Mouse (Mus musculus): ENCODE measurements around the gene Nr2f2. TPM values are rescaled to one million over a fixed set of nuclear protein-coding genes. Genes with fewer than 3 reads are reported as not detected.
A peak's percentile ranks its signal among the peaks of the same experiment; 100 is the strongest.

Gene Nr2f2
- total RNA-seq, 2 experiments from 2014 or later = 24.8 to 41.3 TPM

DNA sequence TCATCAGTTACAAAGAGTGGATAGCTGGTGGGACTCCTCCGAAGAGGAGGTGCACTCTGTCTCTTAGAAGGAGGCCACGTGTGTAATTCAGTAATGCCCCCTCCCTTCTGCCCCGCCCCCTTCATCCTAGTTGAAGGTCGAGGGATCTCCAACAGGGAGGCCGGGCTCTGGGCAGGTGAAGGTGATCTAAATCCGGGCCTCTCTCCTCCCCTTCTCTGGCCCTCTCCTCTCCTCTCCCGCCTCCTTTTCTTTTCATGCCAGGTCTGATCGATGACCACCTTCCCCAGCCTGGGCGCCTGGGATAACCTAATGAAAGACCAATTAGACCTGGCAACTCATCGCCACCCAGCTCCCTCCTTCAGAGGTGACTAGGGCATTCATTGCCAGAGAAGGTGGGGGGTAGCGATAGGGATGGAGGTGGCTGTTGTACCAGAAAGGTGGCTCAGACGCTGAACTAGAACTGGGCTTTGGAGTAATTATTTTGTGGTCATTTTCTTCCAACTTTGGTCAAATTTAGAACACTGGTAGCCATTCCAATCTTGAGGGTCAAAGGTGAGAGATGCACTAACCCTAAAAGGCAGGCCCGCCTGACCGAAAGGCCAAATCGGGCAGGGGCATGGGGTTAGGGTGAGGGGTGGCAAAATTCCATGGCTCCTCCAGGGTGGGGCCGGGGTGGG is 1.2 kb upstream of the Nr2f2 start:
- intact Hi-C loops (cut with DNase I) = loop anchor here (5.0 to 10.0 kb wide), 2 partner anchors 35 to 1017 kb away; no protein-coding TSS in a partner anchor
- DNase-seq (ENCODE audit: low spot score in 2 of 2) = no peak

DNA sequence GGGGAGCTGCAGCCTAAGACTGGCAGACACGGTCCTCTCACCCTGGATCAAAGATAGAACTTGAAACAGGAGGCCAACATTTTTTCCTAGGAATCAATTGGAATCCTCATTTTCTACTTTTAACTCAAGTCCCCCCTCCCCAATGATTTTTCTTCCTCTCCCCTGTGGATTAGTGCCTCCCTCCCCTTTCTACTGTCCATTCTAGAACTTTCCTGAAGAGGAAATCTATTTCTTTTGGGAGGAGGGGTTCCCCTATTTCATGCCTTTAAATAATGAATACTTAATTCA is 217 bp upstream of the Nr2f2 start:
- intact Hi-C loops (cut with DNase I) = loop anchor here (5.0 to 10.0 kb wide), 2 partner anchors 34 to 1018 kb away; no protein-coding TSS in a partner anchor
- no peak for DNase-seq (ENCODE audit: low spot score in 2 of 2)

DNA sequence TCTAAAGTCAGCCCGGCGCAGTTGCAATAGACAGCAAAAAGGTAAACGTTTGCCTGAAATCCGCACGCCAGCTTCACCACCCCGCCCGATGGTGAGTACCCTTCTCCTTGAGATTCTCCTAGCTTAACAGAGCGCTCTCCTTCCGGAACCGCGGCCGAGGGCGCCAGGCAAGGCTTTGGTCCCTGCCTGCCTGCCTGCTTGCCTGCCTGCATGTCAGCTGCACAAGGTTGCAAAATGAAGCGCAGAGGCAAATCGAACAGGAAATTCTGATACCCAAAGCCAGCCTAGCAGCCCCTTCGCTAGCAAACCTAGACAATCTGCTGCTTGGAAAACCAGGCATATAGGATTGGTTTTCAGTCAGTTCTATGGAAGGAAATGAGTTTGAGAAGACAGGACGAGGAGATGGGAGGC is 1.1 kb downstream of the Nr2f2 start:
- DNase-seq (ENCODE audit: low spot score in 2 of 2) = peak in 1 of 2 experiments; percentile 50
- intact Hi-C loops (cut with DNase I) = loop anchor here (5.0 to 10.0 kb wide), 2 partner anchors 33 to 1019 kb away; no protein-coding TSS in a partner anchor

DNA sequence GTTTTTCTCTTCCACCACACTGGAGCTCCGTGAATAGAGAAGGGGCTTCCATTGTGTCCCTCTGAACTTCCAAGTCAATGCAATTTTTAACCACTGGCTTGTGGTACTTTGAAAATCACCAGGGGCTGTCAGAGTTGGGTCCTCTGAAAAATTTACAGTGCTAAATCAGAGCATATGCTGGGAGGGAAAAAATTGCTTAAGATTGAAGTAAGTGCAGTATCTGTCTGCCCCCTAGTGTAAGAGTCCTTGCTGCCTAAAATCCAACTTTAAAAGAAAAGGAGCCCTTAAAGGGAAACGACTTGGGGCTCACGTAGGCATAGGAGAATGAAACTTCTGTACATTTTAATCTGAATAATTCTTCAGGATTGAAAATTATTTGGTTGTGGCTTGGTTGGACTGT is 1.7 kb downstream of the Nr2f2 start:
- intact Hi-C loops (cut with DNase I) = loop anchor here (5.0 to 10.0 kb wide), 3 partner anchors 32 to 1048 kb away; no protein-coding TSS in a partner anchor
- DNase-seq (ENCODE audit: low spot score in 2 of 2) = peak in 1 of 2 experiments; percentile 17

DNA sequence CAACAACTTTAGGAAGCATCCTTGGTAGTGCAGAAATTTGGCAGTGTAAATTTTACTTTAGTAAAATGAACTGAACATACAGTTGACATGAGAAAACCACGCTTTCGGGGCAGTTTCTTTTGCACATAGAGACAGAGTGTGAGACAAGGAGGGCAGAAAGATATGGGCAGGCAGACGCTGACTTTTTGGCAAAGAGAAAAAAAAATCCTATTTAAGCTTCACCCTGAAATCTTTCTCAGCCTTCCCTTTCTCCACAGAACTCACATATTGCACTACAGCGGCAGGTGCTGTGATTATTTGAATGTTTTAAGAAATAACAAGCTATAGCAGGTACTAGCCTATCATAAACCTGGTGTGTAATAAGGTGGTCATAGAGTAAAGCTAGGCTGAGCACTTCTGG is 3.2 kb downstream of the Nr2f2 start:
- intact Hi-C loops (cut with DNase I) = loop anchor here (5.0 to 10.0 kb wide), 2 partner anchors 1021 to 1049 kb away; no protein-coding TSS in a partner anchor
- no peak for DNase-seq (ENCODE audit: low spot score in 2 of 2)

DNA sequence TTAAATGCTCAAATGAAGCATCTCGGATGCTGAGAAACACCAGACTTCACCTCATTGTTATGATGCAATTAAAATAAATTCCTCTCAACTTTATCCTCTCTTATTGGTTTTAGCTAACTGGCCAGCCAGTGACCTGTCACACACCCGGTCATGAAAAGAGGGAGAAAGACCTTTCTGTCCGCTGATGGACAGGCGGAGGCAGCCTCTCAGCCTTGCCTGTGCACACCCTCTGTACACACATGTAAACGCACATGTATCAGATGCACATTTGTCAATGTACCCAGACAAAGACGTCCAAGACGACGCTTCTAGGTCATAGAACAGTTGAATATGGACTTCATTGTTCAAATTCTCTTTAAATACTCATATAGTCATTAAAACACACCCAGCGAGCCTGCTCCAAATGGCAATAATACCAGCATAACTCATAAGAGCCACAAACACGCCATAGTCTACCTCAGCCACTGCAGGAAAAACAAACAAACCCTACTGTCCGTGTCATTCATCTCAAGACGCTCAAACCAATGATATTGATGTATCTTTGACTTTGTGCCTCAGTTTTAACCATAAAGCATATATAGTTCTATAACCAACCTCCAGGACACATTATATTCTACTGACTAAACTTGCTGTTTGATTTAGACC is 3.9 kb downstream of the Nr2f2 start:
- intact Hi-C loops (cut with DNase I) = loop anchor here (5.0 to 10.0 kb wide), 2 partner anchors 1022 to 1050 kb away; no protein-coding TSS in a partner anchor
- DNase-seq (ENCODE audit: low spot score in 2 of 2) = no peak

DNA sequence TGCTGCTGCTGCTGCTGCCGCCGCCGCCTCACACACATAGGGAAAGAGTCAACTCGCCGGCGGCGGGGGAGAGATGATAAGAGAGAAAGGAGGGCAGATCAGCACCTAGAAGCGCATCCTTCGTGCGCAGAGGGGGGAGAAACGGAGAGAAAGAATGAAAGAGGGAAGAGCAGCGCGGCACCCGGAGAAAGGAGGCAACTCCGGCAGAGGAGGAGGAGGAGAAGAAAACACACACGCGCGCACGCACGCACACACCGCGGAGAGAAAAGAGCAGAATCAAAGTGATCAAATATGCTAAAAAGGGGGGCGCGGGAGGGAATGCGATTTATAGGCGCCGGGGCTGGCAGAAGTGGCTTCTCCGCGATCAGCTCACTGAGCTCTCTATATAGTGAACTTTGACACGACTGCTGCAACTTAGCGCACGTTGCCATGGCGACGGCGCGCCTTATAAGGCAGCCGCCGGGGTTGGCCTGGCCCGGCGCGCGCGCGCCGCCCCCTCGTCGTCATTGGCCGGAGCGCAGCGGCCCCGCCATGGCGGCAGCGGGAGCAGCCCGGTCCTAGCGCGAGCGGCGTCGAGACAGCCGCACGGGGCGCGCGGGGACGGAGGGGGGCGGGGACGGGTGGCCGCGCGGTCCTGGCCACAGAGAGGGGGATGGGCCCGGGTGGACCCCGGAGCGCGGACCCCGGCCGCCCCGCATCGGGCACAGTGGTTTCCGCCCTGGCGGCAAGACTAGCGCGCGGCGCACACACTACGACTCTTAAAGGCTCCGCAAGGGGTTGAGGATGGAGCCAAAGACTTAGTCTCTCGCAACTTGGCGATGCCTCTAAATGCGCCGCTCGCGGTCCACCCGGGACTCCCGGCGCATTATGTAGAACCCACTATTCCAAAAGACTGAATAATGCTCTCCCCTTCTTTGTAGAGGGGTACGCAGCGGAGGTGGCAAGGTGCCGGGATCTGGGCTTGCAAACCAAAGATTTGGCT is 4.9 kb downstream of the Nr2f2 start:
- intact Hi-C loops (cut with DNase I) = loop anchor here (5.0 to 10.0 kb wide), 2 partner anchors 1023 to 1051 kb away; no protein-coding TSS in a partner anchor
- DNase-seq (ENCODE audit: low spot score in 2 of 2) = peak; percentile 76 to 84

DNA sequence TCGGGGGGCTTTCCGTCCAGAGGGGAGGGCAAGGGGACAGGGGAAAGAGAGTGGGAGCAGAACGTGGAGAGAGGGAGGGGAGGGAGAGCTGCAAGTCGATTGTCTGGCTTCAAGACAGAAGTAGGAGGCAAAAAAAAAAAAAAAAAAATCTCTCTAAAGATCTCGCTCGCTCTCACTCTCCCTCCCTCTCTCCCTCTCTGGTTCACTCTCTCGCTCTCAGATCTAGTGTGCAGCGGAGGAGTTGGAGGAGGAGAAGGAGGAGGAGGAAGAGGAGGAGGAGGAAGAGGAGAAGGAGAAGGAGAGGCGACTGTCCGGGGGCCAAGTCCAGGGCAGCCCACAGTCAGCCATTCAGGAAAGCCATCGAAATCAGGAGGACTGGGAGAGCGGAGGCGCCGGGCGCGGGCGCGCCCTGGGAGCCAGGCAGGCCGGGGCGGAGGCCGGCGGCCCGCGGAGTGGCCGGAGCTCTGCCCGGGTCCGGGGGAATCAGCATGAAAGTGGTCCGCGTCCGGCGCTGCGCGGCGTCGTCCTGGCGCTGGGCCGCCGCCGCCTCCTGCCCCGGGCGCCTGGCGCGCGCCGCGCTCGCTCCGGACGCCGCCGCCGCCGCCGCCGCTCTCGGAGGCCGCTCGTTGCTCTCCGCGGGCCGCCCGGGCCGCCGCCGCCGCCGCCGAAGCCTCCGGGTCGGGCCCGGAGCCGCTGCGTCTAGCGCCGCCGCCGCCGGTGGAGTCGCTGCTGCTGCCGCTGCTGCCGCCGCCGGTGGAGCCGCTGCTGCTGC is 5.7 kb downstream of the Nr2f2 start:
- intact Hi-C loops (cut with DNase I) = loop anchor here (5.0 to 10.0 kb wide), 2 partner anchors 1024 to 1052 kb away; no protein-coding TSS in a partner anchor
- DNase-seq (ENCODE audit: low spot score in 2 of 2) = peak in 1 of 2 experiments; percentile 11

DNA sequence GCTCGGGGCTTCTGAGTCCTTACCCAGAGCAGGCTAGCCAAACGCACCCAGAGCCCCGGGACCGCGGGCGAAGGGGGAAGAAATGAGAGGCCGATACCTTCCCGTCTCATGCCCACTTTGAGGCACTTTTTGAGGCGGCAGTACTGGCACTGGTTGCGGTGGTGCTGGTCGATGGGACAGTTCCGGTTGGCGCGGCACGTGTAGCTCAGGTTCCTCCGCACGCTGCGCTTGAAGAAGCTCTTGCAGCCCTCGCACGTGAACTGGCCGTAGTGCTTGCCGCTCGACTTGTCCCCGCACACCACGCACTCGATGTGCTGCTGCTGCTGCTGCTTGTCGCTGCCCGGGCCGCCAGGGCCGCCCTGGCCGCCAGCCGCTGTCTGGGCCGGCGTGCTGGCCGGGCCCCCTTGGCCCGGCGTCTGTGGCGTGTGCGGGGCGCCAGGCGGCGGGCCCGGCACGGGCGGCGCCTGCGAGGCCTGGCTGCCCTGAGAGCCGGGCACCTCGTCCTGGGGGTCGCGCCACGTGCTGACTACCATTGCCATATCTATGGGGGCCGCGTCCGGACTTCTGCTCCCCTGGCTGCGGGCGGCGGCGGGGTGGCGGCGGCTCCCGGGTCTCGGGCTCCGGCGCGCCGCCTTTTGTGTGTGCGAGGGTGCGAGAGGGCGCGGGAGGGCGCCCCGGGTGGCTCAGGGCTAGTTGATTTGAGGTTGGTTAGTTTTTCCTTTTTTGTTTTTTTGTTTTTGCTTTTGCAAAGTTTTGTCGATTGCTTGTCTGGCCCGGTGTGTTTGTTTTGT is 6.5 kb downstream of the Nr2f2 start:
- DNase-seq (ENCODE audit: low spot score in 2 of 2) = peak in 1 of 2 experiments; percentile 40
- intact Hi-C loops (cut with DNase I) = loop anchor here (5.0 to 10.0 kb wide), 2 partner anchors 1025 to 1052 kb away; no protein-coding TSS in a partner anchor

DNA sequence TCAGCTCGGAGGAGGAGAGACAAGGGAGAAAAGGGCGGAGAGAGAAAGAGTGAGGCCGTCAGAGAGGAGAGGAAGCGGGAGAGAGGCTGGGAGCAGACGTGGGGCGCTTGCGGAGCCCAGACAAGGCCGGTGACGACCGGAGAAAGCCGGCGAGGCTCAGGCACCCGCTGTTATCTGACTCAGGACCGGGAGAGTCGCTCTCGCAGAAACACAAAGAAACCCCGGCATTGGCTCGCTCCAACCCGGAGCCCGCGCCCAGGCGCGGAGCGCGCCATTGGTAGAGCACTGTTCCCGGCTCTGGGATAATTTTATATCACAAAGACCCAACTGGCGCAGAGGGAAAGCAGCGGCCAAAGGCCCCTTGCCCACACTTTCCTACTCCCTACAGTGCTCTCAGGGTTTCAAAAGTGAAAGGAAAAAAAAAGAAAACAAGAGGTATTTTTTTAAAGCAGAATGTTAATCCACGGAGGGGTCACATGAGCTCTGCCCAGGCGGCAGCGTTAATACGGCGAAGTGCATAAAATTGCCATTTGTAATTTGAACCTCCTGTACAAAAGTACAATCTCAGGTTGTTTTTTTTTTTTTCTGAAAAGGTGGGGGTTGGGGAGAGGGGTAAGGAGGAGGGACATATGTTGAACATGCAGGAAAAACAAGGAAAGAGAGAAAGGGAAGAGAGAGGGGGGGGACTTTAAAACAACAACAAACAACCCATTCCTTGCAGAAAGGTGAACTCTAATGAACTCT is 7.5 kb downstream of the Nr2f2 start:
- intact Hi-C loops (cut with DNase I) = no loop called here
- peak in 1 of 2 experiments; percentile 51 for DNase-seq (ENCODE audit: low spot score in 2 of 2)

DNA sequence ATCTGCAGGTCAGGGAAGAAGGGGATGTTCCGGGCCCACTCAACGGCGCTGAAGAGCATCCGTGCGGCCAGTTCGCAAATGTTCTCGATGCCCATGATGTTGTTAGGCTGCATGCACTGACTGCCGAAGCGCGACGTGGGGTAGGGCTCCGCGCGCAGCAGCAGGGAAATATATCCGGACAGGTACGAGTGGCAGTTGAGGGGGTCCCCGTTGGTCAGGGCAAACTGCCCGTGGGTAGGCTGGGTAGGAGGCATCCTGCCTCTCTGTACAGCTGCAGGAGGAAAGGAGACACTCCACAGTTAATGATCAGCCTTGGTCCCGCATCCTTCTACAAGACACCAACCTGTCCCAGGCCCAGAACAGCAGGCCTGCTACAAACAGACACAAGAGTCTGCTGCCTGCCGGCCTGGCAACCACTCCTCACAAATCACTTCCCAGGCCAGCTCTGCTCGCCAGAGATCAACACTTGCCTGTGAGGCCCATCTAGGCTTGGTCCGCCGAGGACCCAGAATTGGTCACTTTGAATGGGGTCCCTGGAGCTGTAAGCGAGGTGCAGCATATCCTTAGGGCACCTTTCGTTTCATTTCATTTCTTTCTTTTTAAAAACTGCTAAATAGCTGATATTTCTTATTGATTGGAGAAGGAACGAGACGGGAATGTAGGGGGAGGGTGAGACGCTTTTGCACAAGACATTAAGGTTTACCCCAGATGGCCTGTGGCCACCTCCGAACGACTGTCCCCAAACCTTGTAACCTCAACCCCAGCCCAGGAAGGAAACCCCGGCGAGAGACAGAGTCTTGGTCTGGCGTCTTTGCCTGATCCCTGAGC is 8.3 kb downstream of the Nr2f2 start:
- DNase-seq (ENCODE audit: low spot score in 2 of 2) = peak in 1 of 2 experiments; percentile 31
- intact Hi-C loops (cut with DNase I) = no loop called here

DNA sequence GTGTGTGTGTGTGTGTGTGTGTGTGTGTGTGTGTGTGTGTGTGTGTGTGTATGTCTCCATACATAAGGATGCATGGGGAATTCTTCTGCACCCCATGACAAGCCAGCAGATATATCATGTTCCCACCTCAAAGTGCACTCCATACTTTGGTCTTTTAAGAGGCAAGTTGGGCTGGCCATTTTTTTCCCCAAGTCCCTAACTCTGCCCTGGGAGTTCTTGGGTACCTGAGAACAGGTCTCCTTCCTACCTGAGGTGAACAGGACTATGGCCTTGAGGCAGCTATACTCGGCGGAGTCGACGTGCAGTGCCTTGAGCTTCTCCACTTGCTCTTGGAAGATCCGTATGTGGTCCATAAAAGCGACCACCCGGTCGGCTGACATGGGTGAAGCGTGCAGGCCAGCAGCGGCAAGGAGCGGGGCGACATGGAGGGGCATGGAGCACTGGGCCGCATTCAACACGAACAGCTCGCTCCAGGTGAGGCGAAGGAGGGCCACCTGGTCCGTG is 9.0 kb downstream of the Nr2f2 start:
- peak in 1 of 2 experiments; percentile 11 for DNase-seq (ENCODE audit: low spot score in 2 of 2)
- intact Hi-C loops (cut with DNase I) = no loop called here

DNA sequence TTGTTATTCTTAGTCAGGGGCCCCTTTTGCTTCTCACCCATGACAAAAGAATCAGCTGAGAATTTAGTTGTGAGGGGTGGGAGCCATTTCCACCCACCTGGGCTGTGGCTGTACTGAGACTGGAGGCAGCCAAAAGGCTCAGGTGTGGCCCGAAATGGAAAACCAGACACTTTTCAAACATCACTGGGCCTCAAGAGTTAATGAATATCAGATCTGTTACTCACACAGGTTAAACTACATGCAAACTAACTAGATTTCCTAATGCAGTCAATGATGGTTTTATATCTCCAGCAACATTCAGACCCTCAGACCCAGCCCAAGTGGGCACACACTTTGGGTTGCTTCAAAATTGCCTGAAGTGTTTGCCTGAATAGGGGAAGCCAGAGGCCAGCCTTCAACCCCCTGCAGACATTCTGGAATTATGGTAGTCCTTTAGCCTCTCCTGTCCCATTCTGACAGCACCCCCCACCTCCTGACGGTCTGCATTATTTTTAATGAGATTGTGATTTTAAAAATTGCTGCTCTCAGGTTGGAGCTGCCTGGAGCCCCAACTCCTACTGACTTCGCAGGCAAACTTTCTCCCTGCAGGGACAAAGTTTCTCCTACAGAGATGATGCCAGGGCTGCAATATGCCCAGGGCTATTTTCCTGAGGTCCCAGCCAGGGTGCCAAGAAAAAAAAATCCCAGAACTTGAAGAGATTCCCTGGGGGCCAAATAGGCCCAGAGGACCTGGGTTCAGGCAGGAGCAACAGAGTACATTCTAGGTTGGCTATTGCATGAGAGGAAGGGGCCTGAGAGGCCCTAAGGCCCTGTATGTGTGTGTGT is 9.6 kb downstream of the Nr2f2 start:
- intact Hi-C loops (cut with DNase I) = no loop called here
- DNase-seq (ENCODE audit: low spot score in 2 of 2) = peak in 1 of 2 experiments; percentile 5

DNA sequence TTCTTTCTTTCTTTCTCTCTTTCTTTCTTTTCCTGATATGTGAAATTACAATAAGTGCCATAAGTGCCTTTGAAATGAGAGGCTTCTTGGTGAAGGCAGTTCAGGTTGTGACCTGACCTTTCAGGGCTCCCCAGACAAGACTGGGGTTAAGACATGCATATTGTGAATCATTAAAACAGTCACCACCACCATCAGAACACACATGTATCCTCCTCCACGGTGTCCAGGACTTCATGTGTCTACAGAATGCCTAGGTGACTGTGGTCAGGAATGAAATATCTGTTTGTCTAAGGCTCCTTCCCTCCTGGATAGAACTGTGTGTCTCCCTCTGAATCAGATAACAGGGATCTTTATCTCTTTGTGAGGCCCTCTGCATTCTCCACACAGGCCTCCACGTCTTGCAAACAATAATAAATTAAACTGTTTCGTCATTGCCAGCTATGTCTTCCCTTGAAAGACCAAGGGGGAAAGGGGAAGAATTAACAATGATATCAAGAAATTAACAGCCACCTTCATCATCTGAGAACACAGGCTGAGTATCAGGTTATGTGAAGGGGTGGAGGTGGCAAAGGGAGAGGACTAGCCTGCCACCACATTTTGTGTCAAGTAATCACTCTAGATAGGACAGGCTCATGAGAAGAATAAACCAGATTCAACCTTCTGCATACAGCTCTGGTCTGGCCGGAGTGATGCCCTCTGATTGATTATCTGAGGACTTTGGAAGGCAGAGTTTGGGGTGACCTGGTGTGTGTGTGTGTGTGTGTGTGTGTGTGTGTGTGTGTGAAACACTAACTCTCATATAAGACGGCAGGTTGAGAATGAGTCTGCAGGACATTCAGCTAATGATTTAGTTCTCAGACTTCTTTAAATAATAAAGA is 10.6 kb downstream of the Nr2f2 start:
- peak in 1 of 2 experiments; percentile 5 for DNase-seq (ENCODE audit: low spot score in 2 of 2)
- intact Hi-C loops (cut with DNase I) = no loop called here

DNA sequence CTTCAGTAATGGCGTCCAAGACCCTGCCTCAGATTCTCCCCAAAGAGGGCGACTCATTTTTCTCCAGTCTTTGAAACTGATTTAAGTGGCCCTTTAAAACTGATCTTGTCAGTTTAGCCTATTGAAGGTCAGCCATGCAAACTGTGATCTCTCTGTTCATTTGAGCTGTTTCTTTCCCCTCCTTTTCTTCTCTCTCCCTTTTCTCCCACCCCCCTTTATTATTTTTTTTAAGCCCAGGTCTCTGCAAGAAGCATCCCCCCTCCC is 11.2 kb downstream of the Nr2f2 start:
- intact Hi-C loops (cut with DNase I) = no loop called here
- no peak for DNase-seq (ENCODE audit: low spot score in 2 of 2)

Measured in left cerebral cortex, postnatal 36 days (tissue).